Mouse (Mus musculus): ENCODE results near the gene Cpm. TPM values are rescaled to one million over a fixed set of nuclear protein-coding genes. Genes with fewer than 3 reads are reported as not detected.

The Cpm gene
- polyA plus RNA-seq, 2 experiments = 24.4 to 41.6 TPM

- ATAC-seq (ENCODE audit: low FRiP score, low read depth) = no peak
- no peaks in the 10 kb centered on the region for H3K4me1 ChIP-seq (ENCODE audit: control insufficient read depth, insufficient read depth, low read length)
- H3K27me3 ChIP-seq (ENCODE audit: control insufficient read depth, insufficient read depth, low read length) = no peaks in the 10 kb centered on the region
- no peaks in the 10 kb centered on the region for H3K9me3 ChIP-seq (ENCODE audit: control insufficient read depth, low read length)
- WGBS = 93% methylated on average over 2 of the region's 2 CpGs
- H3K9ac ChIP-seq (ENCODE audit: low read depth, low read length, severe bottlenecking) = no peak overlapping the region
- no peaks in the 10 kb centered on the region for H3K36me3 ChIP-seq (ENCODE audit: control insufficient read depth, insufficient read depth, low read length)
- H3K4me3 ChIP-seq (replicated peaks; ENCODE audit: low read length) = no peak overlapping the region
- no peak overlapping the region for H3K27ac ChIP-seq (replicated peaks; ENCODE audit: low read depth, low read length)
- TF ChIP-seq POLR2A (IDR thresholded peaks at IDR 0.05; ENCODE audit: borderline replicate concordance, extremely low read depth, insufficient read depth, insufficient read length) = no peak
- no peak for DNase-seq (ENCODE audit: low spot score)
- H3K4me2 ChIP-seq (replicated peaks; ENCODE audit: low read depth, low read length, severe bottlenecking) = no peak overlapping the region
Observed at GRCm38 (mm10) chr10:117611503-117611902, 17.8 kb upstream of the Cpm start.

- Histone ChIP-seq H3K4me2 (replicated peaks; ENCODE audit: low read depth, low read length, severe bottlenecking) (no peak overlapping the region), H3K36me3 (ENCODE audit: control insufficient read depth, insufficient read depth, low read length) (no peaks in the 10 kb centered on the region), H3K4me3 (replicated peaks; ENCODE audit: low read length) (no peak overlapping the region), H3K27ac (replicated peaks; ENCODE audit: low read depth, low read length) (no peak overlapping the region), H3K9ac (ENCODE audit: low read depth, low read length, severe bottlenecking) (no peak overlapping the region), H3K27me3 (ENCODE audit: control insufficient read depth, insufficient read depth, low read length) (no peaks in the 10 kb centered on the region), H3K4me1 (ENCODE audit: control insufficient read depth, insufficient read depth, low read length) (no peaks in the 10 kb centered on the region), H3K9me3 (ENCODE audit: control insufficient read depth, low read length) (no peaks in the 10 kb centered on the region)
- no peak for TF ChIP-seq POLR2A (IDR thresholded peaks at IDR 0.05; ENCODE audit: borderline replicate concordance, extremely low read depth, insufficient read depth, insufficient read length)
- DNase-seq (ENCODE audit: low spot score) (no peak), ATAC-seq (ENCODE audit: low FRiP score, low read depth) (no peak)
- WGBS = 79% methylated on average over 2 of the region's 2 CpGs
Observed at GRCm38 (mm10) chr10:117611976-117612375, 17.3 kb upstream of the Cpm start.

GRCm38 (mm10) chr10:117612621-117613584 is 16.4 kb upstream of the Cpm start:
- ATAC-seq (ENCODE audit: low FRiP score, low read depth) (no peak), DNase-seq (ENCODE audit: low spot score) (no peak)
- Histone ChIP-seq H3K9ac (ENCODE audit: low read depth, low read length, severe bottlenecking) (no peak overlapping the region), H3K9me3 (ENCODE audit: control insufficient read depth, low read length) (no peaks in the 10 kb centered on the region), H3K4me2 (replicated peaks; ENCODE audit: low read depth, low read length, severe bottlenecking) (no peak overlapping the region), H3K4me1 (ENCODE audit: control insufficient read depth, insufficient read depth, low read length) (no peaks in the 10 kb centered on the region), H3K36me3 (ENCODE audit: control insufficient read depth, insufficient read depth, low read length) (no peaks in the 10 kb centered on the region), H3K27ac (replicated peaks; ENCODE audit: low read depth, low read length) (no peak overlapping the region), H3K27me3 (ENCODE audit: control insufficient read depth, insufficient read depth, low read length) (no peaks in the 10 kb centered on the region), H3K4me3 (replicated peaks; ENCODE audit: low read length) (no peak overlapping the region)
- WGBS = 81% methylated on average over 8 of the region's 8 CpGs
- TF ChIP-seq POLR2A (IDR thresholded peaks at IDR 0.05; ENCODE audit: borderline replicate concordance, extremely low read depth, insufficient read depth, insufficient read length) = no peak

GRCm38 (mm10) chr10:117613960-117614359 is 15.3 kb upstream of the Cpm start:
- Histone ChIP-seq H3K4me1 (ENCODE audit: control insufficient read depth, insufficient read depth, low read length) (no peaks in the 10 kb centered on the region), H3K9ac (ENCODE audit: low read depth, low read length, severe bottlenecking) (no peak overlapping the region), H3K27me3 (ENCODE audit: control insufficient read depth, insufficient read depth, low read length) (no peaks in the 10 kb centered on the region), H3K36me3 (ENCODE audit: control insufficient read depth, insufficient read depth, low read length) (no peaks in the 10 kb centered on the region), H3K4me2 (replicated peaks; ENCODE audit: low read depth, low read length, severe bottlenecking) (no peak overlapping the region), H3K4me3 (replicated peaks; ENCODE audit: low read length) (no peak overlapping the region), H3K9me3 (ENCODE audit: control insufficient read depth, low read length) (no peaks in the 10 kb centered on the region), H3K27ac (replicated peaks; ENCODE audit: low read depth, low read length) (no peak overlapping the region)
- no peak for TF ChIP-seq POLR2A (IDR thresholded peaks at IDR 0.05; ENCODE audit: borderline replicate concordance, extremely low read depth, insufficient read depth, insufficient read length)
- no peak for ATAC-seq (ENCODE audit: low FRiP score, low read depth)
- no peak for DNase-seq (ENCODE audit: low spot score)
- 76% methylated on average over 6 of the region's 6 CpGs for WGBS

- H3K4me1 ChIP-seq (ENCODE audit: control insufficient read depth, insufficient read depth, low read length) = no peaks in the 10 kb centered on the region
- DNase-seq (ENCODE audit: low spot score) (no peak), ATAC-seq (ENCODE audit: low FRiP score, low read depth) (no peak)
- no peak overlapping the region for H3K4me3 ChIP-seq (replicated peaks; ENCODE audit: low read length)
- no peak for TF ChIP-seq POLR2A (IDR thresholded peaks at IDR 0.05; ENCODE audit: borderline replicate concordance, extremely low read depth, insufficient read depth, insufficient read length)
- no peaks in the 10 kb centered on the region for H3K27me3 ChIP-seq (ENCODE audit: control insufficient read depth, insufficient read depth, low read length)
- 63% methylated on average over 3 of the region's 3 CpGs for WGBS
- no peak overlapping the region for H3K27ac ChIP-seq (replicated peaks; ENCODE audit: low read depth, low read length)
- no peaks in the 10 kb centered on the region for H3K9me3 ChIP-seq (ENCODE audit: control insufficient read depth, low read length)
- H3K36me3 ChIP-seq (ENCODE audit: control insufficient read depth, insufficient read depth, low read length) = no peaks in the 10 kb centered on the region
- H3K9ac ChIP-seq (ENCODE audit: low read depth, low read length, severe bottlenecking) = no peak overlapping the region
- H3K4me2 ChIP-seq (replicated peaks; ENCODE audit: low read depth, low read length, severe bottlenecking) = no peak overlapping the region
Observed at GRCm38 (mm10) chr10:117614387-117614786, 14.9 kb upstream of the Cpm start.
